Mouse (Mus musculus) forebrain, embryonic 14.5 days (tissue): ENCODE data around the gene Ust. TPM values are rescaled to one million over a fixed set of nuclear protein-coding genes. Genes with fewer than 3 reads are reported as not detected.
"Not testable (repeated sequence)": the region's sequence is repeated elsewhere in the genome, so short reads cannot be mapped to it uniquely, and the experiment has no call there.

Experiments
- ATAC-seq: fragments of 200-750 bp; cut with Nextera tagmentation; 2 replicates; pipeline ENCODE4 v1.8.0; 2017; ENCODE audit warnings: mild to moderate bottlenecking, moderate library complexity
- DNase-seq: peaks from one replicate; pipeline ENCODE4 v3.0.0-alpha.2; 2015; ENCODE audit warnings: low spot score
- H3K27ac ChIP-seq: fragments of 300-500 bp; sonication (generic); 2 replicates; pipeline ENCODE4 v1.5.1; 2014; ENCODE audit warnings: low read depth, mild to moderate bottlenecking, control low read depth, low read length, moderate library complexity
- H3K27me3 ChIP-seq: fragments of 300-500 bp; sonication (generic); replicated peaks from 2 replicates; pipeline ENCODE4 v1.6.1; 2014; ENCODE audit warnings: low read length, control low read depth, mixed read lengths; ENCODE audit not compliant: control insufficient read depth, insufficient read depth
- H3K36me3 ChIP-seq: fragments of 300-500 bp; sonication (generic); 2 replicates; pipeline ENCODE4 v1.6.1; 2014; ENCODE audit warnings: low read length, control low read depth; ENCODE audit not compliant: control insufficient read depth, insufficient read depth
- H3K4me1 ChIP-seq: fragments of 300-500 bp; sonication (generic); 2 replicates; pipeline ENCODE4 v1.6.1; 2014; ENCODE audit warnings: antibody characterized with exemption, low read length, control low read depth; ENCODE audit not compliant: control insufficient read depth, insufficient read depth
- H3K4me2 ChIP-seq: fragments of 300-500 bp; sonication (generic); 2 replicates; pipeline ENCODE4 v1.6.1; 2014; ENCODE audit warnings: mild to moderate bottlenecking, control low read depth, low read length
- H3K4me3 ChIP-seq: fragments of 300-500 bp; sonication (generic); 2 replicates; pipeline ENCODE4 v1.5.1; 2014; ENCODE audit warnings: low read depth, low read length, control low read depth
- H3K9ac ChIP-seq: fragments of 300-500 bp; sonication (generic); 2 replicates; pipeline ENCODE4 v1.6.1; 2014; ENCODE audit warnings: mild to moderate bottlenecking, low read length, control low read depth, moderate library complexity
- H3K9me3 ChIP-seq: fragments of 300-500 bp; sonication (generic); replicated peaks from 2 replicates; pipeline ENCODE4 v1.6.1; 2016; ENCODE audit warnings: low read length, control low read depth, mixed read lengths; ENCODE audit not compliant: control insufficient read depth
- WGBS: fragments of 180-500 bp; shearing (Covaris S2); extraction: QIAGEN DNeasy Blood & Tissue Kit; methylation state at CpG from one replicate; pipeline ENCODE4 v1.1.7; 2014; 5-methylcytosine and 5-hydroxymethylcytosine counted together
- polyA plus RNA-seq: library from polyadenylated mRNA; unstranded; fragments of >200 nt; fragmentation: Nextera tagmentation; extraction: Ambion mirVana; gene quantifications from 2 replicates; pipeline ENCODE4 v1.2.1, GENCODE M21; 2014

The Ust gene
- polyA plus RNA-seq = 5.8 and 6.8 TPM in 2 replicates

DNA sequence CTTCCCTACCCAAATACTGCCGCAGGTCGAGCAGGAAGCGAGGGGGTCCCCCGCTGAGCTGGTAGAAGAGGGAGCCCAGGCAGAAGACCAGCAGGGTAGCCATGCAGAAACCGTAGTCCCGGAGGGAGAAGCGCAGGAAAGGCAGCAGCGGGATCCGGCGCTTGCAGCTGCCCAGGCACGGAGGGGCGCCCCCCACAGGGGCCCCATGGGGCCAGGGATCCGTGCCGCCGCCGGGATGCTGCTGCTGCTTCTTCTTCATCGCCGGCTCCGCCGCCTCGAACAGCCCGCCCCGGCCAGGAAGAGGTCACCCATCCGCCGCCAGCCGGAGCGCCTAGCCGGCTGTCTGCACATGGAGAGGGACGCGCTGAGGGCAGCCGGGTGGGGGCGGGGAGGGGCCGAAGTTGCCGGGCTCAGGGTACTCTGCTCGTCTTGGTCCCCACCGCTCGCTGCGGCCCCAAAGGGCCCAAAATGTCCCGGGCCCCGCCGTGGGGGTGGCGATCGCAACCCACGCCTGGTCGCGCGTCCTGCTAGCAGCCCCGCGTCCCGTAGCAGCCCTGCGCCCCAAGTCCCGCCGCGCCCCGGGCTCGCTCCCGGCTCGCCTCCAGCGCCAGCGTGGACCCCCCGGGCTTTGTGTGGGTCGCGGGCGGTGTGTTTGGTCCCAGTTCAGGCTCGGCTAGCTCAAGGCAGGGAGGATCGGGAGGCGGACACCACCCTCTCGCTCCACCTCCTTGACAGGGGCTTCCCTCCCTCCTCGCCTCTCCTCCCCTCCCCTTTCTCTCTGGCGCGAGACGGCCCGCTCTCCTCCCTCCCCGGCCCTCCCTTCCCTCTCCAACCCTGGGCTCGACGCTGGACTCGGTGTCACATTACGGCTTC lies at the start of gene Ust:
Gene Ust, minus strand, starts transcription at position 685 of the 873 bp plus-strand sequence.
- ATAC-seq (peak; percentile 85), DNase-seq (peak; percentile 80)
- no peak within 1 kb of the TSS for H3K27ac ChIP-seq
- no peaks in the 10 kb centered on the region for H3K36me3 ChIP-seq
- H3K9ac ChIP-seq = peak within 1 kb of the TSS; percentile 78
- WGBS = under 1% methylated on average over 45 of the region's 78 CpGs
- peak within 1 kb of the TSS; percentile 94 for H3K4me2 ChIP-seq
- no peaks in the 10 kb centered on the region for H3K9me3 ChIP-seq
- peaks cover 3% of the 10 kb centered on the region; the same call in 1 of the 2 replicates for H3K4me1 ChIP-seq
- peak within 1 kb of the TSS; percentile 74 for H3K4me3 ChIP-seq
- 0 out of 2 replicates have a peak, but pooled peaks cover 12% of the 10 kb centered on the region for H3K27me3 ChIP-seq

GRCm38 (mm10) chr10:8561366-8561765 lies 42.7 kb upstream of the Ust start:
- Histone ChIP-seq H3K9me3 (no peaks in the 10 kb centered on the region), H3K27ac (no peak overlapping the region), H3K4me1 (no peaks in the 10 kb centered on the region), H3K36me3 (no peaks in the 10 kb centered on the region), H3K4me3 (no peak overlapping the region), H3K27me3 (no peaks in the 10 kb centered on the region), H3K9ac (no peak overlapping the region), H3K4me2 (no peak overlapping the region)
- DNase-seq = no peak
- 92% methylated on average over 4 of the region's 4 CpGs for WGBS
- ATAC-seq = no peak

DNA sequence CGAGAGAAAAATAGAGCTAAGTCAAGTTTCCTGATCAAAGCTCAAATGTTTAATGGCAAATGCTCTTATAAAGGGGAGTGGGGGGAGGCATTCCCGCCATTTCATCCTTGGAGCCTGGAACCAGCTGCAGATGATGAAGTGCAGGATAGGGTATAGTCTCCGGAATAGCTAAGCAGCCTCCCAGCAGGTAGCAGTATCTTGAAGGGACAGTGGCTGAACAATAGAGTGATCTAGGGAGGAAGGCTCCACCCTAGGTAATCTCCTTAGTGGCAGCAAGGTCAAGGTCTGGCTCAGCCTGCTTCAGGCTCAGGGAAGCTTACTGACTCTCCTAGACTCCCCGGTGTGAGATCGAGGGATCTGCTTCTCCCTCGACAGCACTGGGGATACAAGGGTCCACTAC lies 40.9 kb upstream of the Ust start:
- H3K36me3 ChIP-seq, H3K9ac ChIP-seq, H3K4me3 ChIP-seq, H3K27me3 ChIP-seq, ATAC-seq, H3K27ac ChIP-seq, H3K4me2 ChIP-seq, H3K4me1 ChIP-seq, DNase-seq, H3K9me3 ChIP-seq: not testable (repeated sequence)
- 62% methylated on average over 6 of the region's 6 CpGs for WGBS

GRCm38 (mm10) chr10:8552239-8552638 lies 33.6 kb upstream of the Ust start:
- H3K36me3 ChIP-seq = not testable (repeated sequence)

GRCm38 (mm10) chr10:8551601-8552000 lies 33.0 kb upstream of the Ust start:
- not testable (repeated sequence) for H3K27me3 ChIP-seq, H3K36me3 ChIP-seq, ATAC-seq, H3K4me1 ChIP-seq, H3K4me3 ChIP-seq, DNase-seq, H3K9me3 ChIP-seq, H3K9ac ChIP-seq, H3K4me2 ChIP-seq, H3K27ac ChIP-seq
- WGBS = 89% methylated on average over 4 of the region's 4 CpGs

More at GRCm38 (mm10) chr10:8552239-8552638, 33.6 kb upstream of the Ust start:
- not testable (repeated sequence) for ATAC-seq, H3K4me3 ChIP-seq, H3K27me3 ChIP-seq, H3K9ac ChIP-seq, DNase-seq, H3K9me3 ChIP-seq, H3K27ac ChIP-seq, H3K4me2 ChIP-seq, H3K4me1 ChIP-seq

DNA sequence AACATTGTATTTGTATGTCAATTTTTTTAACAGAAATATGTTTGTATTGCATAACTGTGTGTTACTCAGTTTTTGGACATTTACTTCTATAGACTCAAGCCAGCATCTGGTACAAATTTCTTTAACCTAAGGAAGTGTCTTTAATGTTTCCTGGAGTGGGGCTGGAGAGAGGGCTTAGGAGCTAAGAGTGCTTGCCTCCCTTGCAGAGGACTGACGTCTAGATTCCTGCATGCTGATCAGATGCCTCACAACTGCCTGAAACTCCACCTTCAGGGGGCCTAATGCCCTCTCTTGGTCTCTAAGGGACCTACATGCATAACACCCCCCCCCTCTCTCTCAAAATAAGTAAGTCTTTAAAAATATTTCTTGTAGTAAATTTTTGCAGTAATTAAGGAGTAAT lies 22.9 kb upstream of the Ust start:
- H3K4me2 ChIP-seq = no peak overlapping the region
- H3K4me1 ChIP-seq = no peaks in the 10 kb centered on the region
- 4% methylated on average over 1 of the region's 1 CpGs for WGBS
- H3K36me3 ChIP-seq = no peaks in the 10 kb centered on the region
- no peaks in the 10 kb centered on the region for H3K9me3 ChIP-seq
- no peak overlapping the region for H3K4me3 ChIP-seq
- H3K27ac ChIP-seq = no peak overlapping the region
- DNase-seq (no peak), ATAC-seq (no peak)
- no peaks in the 10 kb centered on the region for H3K27me3 ChIP-seq
- H3K9ac ChIP-seq = no peak overlapping the region

DNA sequence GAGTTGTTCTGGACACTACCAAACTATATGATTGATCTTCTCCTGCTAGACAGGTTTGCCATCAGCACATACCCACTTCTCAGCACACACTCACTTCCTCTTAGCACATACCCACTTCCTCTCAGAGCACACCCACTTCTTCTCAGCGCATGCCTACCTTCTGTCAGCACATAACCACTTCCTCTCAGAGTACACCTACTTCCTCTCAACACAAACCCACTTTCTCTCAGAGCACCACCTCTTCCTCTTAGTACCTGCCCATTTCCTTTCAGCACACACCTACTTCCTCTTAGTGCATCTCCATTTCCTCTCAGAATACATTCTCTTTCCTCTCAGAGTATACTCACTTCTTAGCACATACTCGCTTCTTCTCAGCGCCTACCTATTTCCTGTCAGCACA lies 16.8 kb upstream of the Ust start:
- DNase-seq (no peak), ATAC-seq (no peak)
- H3K27ac ChIP-seq = no peak overlapping the region
- no peak overlapping the region for H3K4me2 ChIP-seq
- whole genome bisulfite sequencing = 93% methylated on average over 3 of the region's 3 CpGs
- no peaks in the 10 kb centered on the region for H3K27me3 ChIP-seq
- no peaks in the 10 kb centered on the region for H3K9me3 ChIP-seq
- H3K9ac ChIP-seq = no peak overlapping the region
- H3K36me3 ChIP-seq = no peaks in the 10 kb centered on the region
- H3K4me3 ChIP-seq = no peak overlapping the region
- H3K4me1 ChIP-seq = no peaks in the 10 kb centered on the region

GRCm38 (mm10) chr10:8531651-8532050 lies 13.0 kb upstream of the Ust start:
- Histone ChIP-seq H3K9me3 (no peaks in the 10 kb centered on the region), H3K4me3 (no peak overlapping the region), H3K4me2 (no peak overlapping the region), H3K27me3 (no peaks in the 10 kb centered on the region), H3K9ac (no peak overlapping the region), H3K27ac (no peak overlapping the region), H3K36me3 (no peaks in the 10 kb centered on the region), H3K4me1 (no peaks in the 10 kb centered on the region)
- ATAC-seq (no peak), DNase-seq (no peak)
- 88% methylated on average over 3 of the region's 3 CpGs for WGBS

DNA sequence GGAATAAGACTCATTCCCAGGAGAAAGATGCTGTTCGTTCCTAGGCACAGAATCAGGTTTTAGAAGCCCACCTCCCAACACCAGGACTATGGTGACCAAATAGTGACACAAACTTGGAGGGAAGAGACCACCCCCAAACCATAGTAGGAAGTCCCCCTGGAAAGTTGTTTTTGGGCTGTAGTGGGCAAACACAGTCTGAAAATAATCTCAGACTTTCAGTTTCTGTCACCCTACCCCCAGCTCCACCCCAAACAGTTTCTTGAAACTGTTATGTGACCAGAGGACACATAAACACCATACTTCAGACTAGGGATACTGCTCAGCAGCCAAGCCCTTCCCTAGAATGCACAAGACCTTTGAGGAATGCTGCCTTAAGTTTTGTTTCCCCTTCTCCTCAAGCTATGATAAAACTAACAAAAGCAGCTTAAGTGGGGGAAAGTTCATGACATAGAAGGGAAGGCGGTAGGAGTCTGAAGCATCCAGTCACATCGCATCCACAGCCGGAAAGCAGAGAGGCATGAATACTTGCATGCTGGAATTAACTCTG lies 12.0 kb upstream of the Ust start:
- 84% methylated on average over 4 of the region's 4 CpGs for WGBS
- no peak for ATAC-seq
- Histone ChIP-seq H3K4me2 (no peak overlapping the region), H3K9ac (no peak overlapping the region), H3K27me3 (no peaks in the 10 kb centered on the region), H3K9me3 (no peaks in the 10 kb centered on the region), H3K4me3 (no peak overlapping the region), H3K36me3 (no peaks in the 10 kb centered on the region), H3K4me1 (no peaks in the 10 kb centered on the region), H3K27ac (no peak overlapping the region)
- no peak for DNase-seq
